Mouse (Mus musculus) MEL (cell line): ENCODE measurements at regions not wholly inside any gene's neighbourhood (a gene's known extent, or its start where the extent isn't known, plus 50 kb on each side); places are given as distances from the start of the nearest gene placed in this dataset.

Experiments
- CTCF ChIP-seq, 3 experiments: IDR thresholded peaks in 2 of 3; conservative IDR thresholded peaks in 1 of 3; 2 replicates each; pipeline ENCODE4 v1.5.1; 2011 to 2012; ENCODE audit warnings: low read length in 3 of 3, low read depth in 2 of 3, mild to moderate bottlenecking in 2 of 3, improper control_type of control experiment in 1 of 3, inconsistent platforms in 1 of 3, mixed read lengths in 1 of 3, moderate library complexity in 1 of 3; ENCODE audit not compliant: control insufficient read depth in 1 of 3, insufficient read depth in 1 of 3, poor library complexity in 1 of 3, severe bottlenecking in 1 of 3
- E2F4 ChIP-seq: IDR thresholded peaks from 2 replicates; pipeline ENCODE4 v1.6.1; 2011; ENCODE audit warnings: low read depth, low read length, improper control_type of control experiment, borderline replicate concordance
- EP300 ChIP-seq, 2 experiments: IDR thresholded peaks; 2 replicates each; pipeline ENCODE4 v1.6.1; 2011; ENCODE audit warnings: improper control_type of control experiment in 2 of 2, low read length in 2 of 2, low read depth in 1 of 2, mild to moderate bottlenecking in 1 of 2
- MEF2A ChIP-seq: IDR thresholded peaks from 2 replicates; pipeline ENCODE4 v1.6.1; 2014; ENCODE audit warnings: low read depth, mild to moderate bottlenecking, inconsistent platforms, low read length, improper control_type of control experiment; ENCODE audit not compliant: poor library complexity, insufficient replicate concordance, severe bottlenecking; ENCODE audit errors: extremely low read depth
- MXI1 ChIP-seq: IDR thresholded peaks from 2 replicates; pipeline ENCODE4 v1.6.1; 2011; ENCODE audit warnings: mild to moderate bottlenecking, low read depth, low read length, improper control_type of control experiment
- MYB ChIP-seq: IDR thresholded peaks from 2 replicates; pipeline ENCODE4 v1.6.1; 2011; ENCODE audit warnings: mild to moderate bottlenecking, low read depth, low read length, improper control_type of control experiment
- POLR2A ChIP-seq, 2 experiments: IDR thresholded peaks; 2 replicates each; pipeline ENCODE4 v1.6.1; 2011 to 2012; ENCODE audit warnings: low read length in 2 of 2, mild to moderate bottlenecking in 2 of 2, control low read depth in 1 of 2, improper control_type of control experiment in 1 of 2, low read depth in 1 of 2, moderate library complexity in 1 of 2; ENCODE audit not compliant: control insufficient read depth in 1 of 2, insufficient read depth in 1 of 2, poor library complexity in 1 of 2
- ZKSCAN1 ChIP-seq: IDR thresholded peaks from 2 replicates; pipeline ENCODE4 v1.6.1; 2012; ENCODE audit warnings: low read depth, mild to moderate bottlenecking, inconsistent platforms, low read length, improper control_type of control experiment, moderate library complexity
- ZMIZ1 ChIP-seq: IDR thresholded peaks from 2 replicates; pipeline ENCODE4 v1.6.1; 2012; ENCODE audit warnings: low read depth, mild to moderate bottlenecking, inconsistent platforms, low read length, improper control_type of control experiment, moderate library complexity
- ZNF384 ChIP-seq: IDR thresholded peaks from 2 replicates; pipeline ENCODE4 v1.6.1; 2012; ENCODE audit warnings: low read depth, mild to moderate bottlenecking, inconsistent platforms, low read length, improper control_type of control experiment

GRCm38 (mm10) chr4:4304666-4305065 lies 227.3 kb upstream of the Sdr16c6 start:
- no peak for TF ChIP-seq POLR2A (IDR thresholded peaks at IDR 0.05; ENCODE audit: control insufficient read depth in 1 of 2, insufficient read depth in 1 of 2, low read depth in 1 of 2, low read length in 2 of 2, poor library complexity in 1 of 2)
- no peak for TF ChIP-seq MEF2A
- no peak for TF ChIP-seq E2F4
- no peak for TF ChIP-seq MXI1
- TF ChIP-seq ZKSCAN1: no peak
- no peak for TF ChIP-seq EP300 (IDR thresholded peaks at IDR 0.05; ENCODE audit: low read depth in 1 of 2, low read length in 2 of 2)
- no peak for TF ChIP-seq ZMIZ1
- TF ChIP-seq CTCF (IDR thresholded peaks at IDR 0.05 in 2 of 3, conservative IDR thresholded peaks at IDR 0.05 in 1 of 3; ENCODE audit: control insufficient read depth in 1 of 3, insufficient read depth in 1 of 3, low read depth in 2 of 3, low read length in 3 of 3, poor library complexity in 1 of 3, severe bottlenecking in 1 of 3): no peak
- TF ChIP-seq ZNF384: no peak
- TF ChIP-seq MYB: no peak
